Mouse (Mus musculus): ENCODE measurements around the gene Glra3.

GRCm38 (mm10) chr8:56054324-56054723 lies 114.1 kb downstream of the Glra3 start:
- no peak for TF ChIP-seq CTCF (IDR thresholded peaks at IDR 0.05; ENCODE audit: extremely low read depth, insufficient read length, insufficient replicate concordance, low read depth, low read length)
- TF ChIP-seq POLR2A (IDR thresholded peaks at IDR 0.05; ENCODE audit: low read depth, low read length), result no peak
